Mouse (Mus musculus) erythroblast, embryonic 14.5 days (primary cell): ENCODE measurements around the gene Btbd6.

ENCODE experiments used
- GATA1 ChIP-seq: IDR thresholded peaks from 2 replicates; pipeline ENCODE4 v1.6.1; 2012; ENCODE audit warnings: low read length, inconsistent platforms, mixed read lengths
- TAL1 ChIP-seq: IDR thresholded peaks from 3 replicates; pipeline ENCODE4 v1.6.1; 2012; ENCODE audit warnings: low read length, inconsistent platforms, mixed read lengths

DNA sequence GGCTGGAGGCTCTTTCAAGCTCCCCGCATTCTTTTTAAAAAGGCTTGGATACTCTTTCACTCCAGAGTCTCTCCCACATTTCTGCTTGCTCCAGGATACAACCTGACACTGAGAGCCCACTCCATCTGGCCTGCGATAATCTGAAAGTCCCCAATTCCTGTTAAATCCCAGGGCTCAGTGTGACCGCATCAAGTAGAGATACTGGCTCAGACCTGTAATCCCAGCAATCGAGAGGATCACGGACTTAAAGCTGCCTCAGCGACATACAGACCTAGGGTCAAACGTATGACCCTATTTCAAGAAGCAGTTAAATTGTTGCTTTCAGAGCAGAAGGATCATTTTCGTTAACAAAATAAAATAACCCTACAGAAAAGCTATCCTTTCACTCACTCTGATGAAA lies 27.7 kb downstream of the Btbd6 start:
- TF ChIP-seq GATA1 (no peak), TAL1 (no peak)
